In genomic region chr19:43655735-43656492, GRCm38 (mm10) we compare ENCODE assay signal across 8 mouse cellular contexts. TPM values are rescaled to one million over a fixed set of nuclear protein-coding genes. Genes with fewer than 3 reads are reported as not detected.
DNase-seq lines count a peak whose midpoint lies in the region; ATAC-seq lines count a peak whose summit lies in the region.

No protein-coding gene starts in this region.

- H3K4me2 ChIP-seq in intestine, embryonic 14.5 days (ENCODE audit: low read length): no peak overlapping the region
- no peak overlapping the region for H3K4me2 ChIP-seq in intestine, embryonic 15.5 days (replicated peaks)
- H3K4me2 ChIP-seq in neural tube, embryonic 11.5 days (ENCODE audit: low read depth): no peak overlapping the region

- intact Hi-C loops in left cerebral cortex, postnatal 25 days (cut with DNase I): loop anchor here (2.0 kb wide), 1 partner anchor 25 kb away; no protein-coding TSS in a partner anchor

- H3K9ac ChIP-seq in intestine, embryonic 14.5 days (ENCODE audit: low read length): no peak overlapping the region
- H3K9ac ChIP-seq in intestine, embryonic 15.5 days: no peak overlapping the region
- no peak overlapping the region for H3K9ac ChIP-seq in neural tube, embryonic 11.5 days (ENCODE audit: low read length)

- WGBS in intestine, embryonic 14.5 days: 37% methylated on average over 11 of the region's 11 CpGs
- 44% methylated on average over 11 of the region's 11 CpGs for WGBS in intestine, embryonic 15.5 days
- 41% methylated on average over 11 of the region's 11 CpGs for WGBS in neural tube, embryonic 11.5 days

- peaks cover 27% of the 10 kb centered on the region for H3K4me1 ChIP-seq in intestine, embryonic 14.5 days (replicated peaks; ENCODE audit: control insufficient read depth, insufficient read depth, low read length)
- peaks cover 18% of the 10 kb centered on the region for H3K4me1 ChIP-seq in intestine, embryonic 15.5 days (replicated peaks)
- H3K4me1 ChIP-seq in neural tube, embryonic 11.5 days (ENCODE audit: control insufficient read depth, insufficient read depth, low read length): no peaks in the 10 kb centered on the region

- H3K27ac ChIP-seq in intestine, embryonic 14.5 days (ENCODE audit: low read depth): no peak overlapping the region
- no peak overlapping the region for H3K27ac ChIP-seq in intestine, embryonic 15.5 days
- H3K27ac ChIP-seq in neural tube, embryonic 11.5 days (ENCODE audit: low read depth, low read length): no peak overlapping the region

- no peak; the same call in 1 of the 2 replicates for ATAC-seq in intestine, embryonic 14.5 days (replicated peaks; ENCODE audit: low FRiP score, low TSS enrichment, low read depth)
- no peak for ATAC-seq in intestine, embryonic 15.5 days
- ATAC-seq in neural tube, embryonic 11.5 days (ENCODE audit: insufficient read depth, low FRiP score, low TSS enrichment): no peak

- no peaks in the 10 kb centered on the region for H3K9me3 ChIP-seq in intestine, embryonic 14.5 days (ENCODE audit: control insufficient read depth, low read length)
- H3K9me3 ChIP-seq in intestine, embryonic 15.5 days: no peaks in the 10 kb centered on the region
- no peaks in the 10 kb centered on the region for H3K9me3 ChIP-seq in neural tube, embryonic 11.5 days (ENCODE audit: control insufficient read depth, low read length)

- H3K36me3 ChIP-seq in intestine, embryonic 14.5 days (ENCODE audit: control insufficient read depth, insufficient read depth, low read length): no peaks in the 10 kb centered on the region
- no peaks in the 10 kb centered on the region for H3K36me3 ChIP-seq in intestine, embryonic 15.5 days
- no peaks in the 10 kb centered on the region for H3K36me3 ChIP-seq in neural tube, embryonic 11.5 days (ENCODE audit: control insufficient read depth, insufficient read depth, low read length)

- 0 out of 2 replicates have a peak, but pooled peaks cover 2% of the 10 kb centered on the region for H3K27me3 ChIP-seq in intestine, embryonic 14.5 days (replicated peaks; ENCODE audit: control insufficient read depth, insufficient read depth, low read length)
- no peaks in the 10 kb centered on the region for H3K27me3 ChIP-seq in intestine, embryonic 15.5 days (replicated peaks)
- H3K27me3 ChIP-seq in neural tube, embryonic 11.5 days (ENCODE audit: control insufficient read depth, insufficient read depth, low read length): no peaks in the 10 kb centered on the region

- peak; percentile 85 for DNase-seq in intestine, embryonic 14.5 days (ENCODE audit: low spot score)
- DNase-seq in ES-CJ7 (ENCODE audit: low read depth, low spot score): peak; percentile 86
- DNase-seq in cerebellum, adult 18-20 months: peak; percentile 56 to 69
- peak; percentile 77 for DNase-seq in gastrocnemius, postnatal 10 days
- peak; percentile 29 to 69 for DNase-seq in left cerebral cortex, postnatal 25 days (ENCODE audit: low spot score in 2 of 2)
- DNase-seq in neural tube, embryonic 11.5 days (ENCODE audit: low spot score): peak; percentile 72
- peak; percentile 50 for DNase-seq in thymus, postnatal 25 days

- H3K4me3 ChIP-seq in intestine, embryonic 14.5 days (ENCODE audit: low read depth, low read length): no peak overlapping the region
- H3K4me3 ChIP-seq in intestine, embryonic 15.5 days (replicated peaks): no peak overlapping the region
- no peak overlapping the region for H3K4me3 ChIP-seq in neural tube, embryonic 11.5 days (ENCODE audit: low read depth, low read length)

RNA-seq across cellular contexts. Expression of gene Slc25a28, which starts 18.8 kb away (rescaled TPM):
- 18.6 and 21.4 TPM in 2 replicates for polyA plus RNA-seq in intestine, embryonic 14.5 days (2014; fragmentation: Nextera tagmentation; extraction: Ambion mirVana)
- polyA plus RNA-seq in intestine, embryonic 15.5 days (2015; fragmentation: Nextera tagmentation; extraction: Ambion mirVana): 19.1 and 19.9 TPM in 2 replicates
- 10 to 100 TPM; 18.4 to 21.2 TPM for total RNA-seq in gastrocnemius, postnatal 10 days (2021)
- 10 to 100 TPM; 35.8 to 36.6 TPM for total RNA-seq in left cerebral cortex, postnatal 25 days (2021)
- 10.1 and 11.0 TPM in 2 replicates for polyA plus RNA-seq in neural tube, embryonic 11.5 days (2014; fragmentation: Nextera tagmentation; extraction: Ambion mirVana)

RNA-seq across cellular contexts. Expression of gene Entpd7, which starts 33.6 kb away (rescaled TPM):
- 15.5 and 16.5 TPM in 2 replicates for polyA plus RNA-seq in intestine, embryonic 14.5 days (2014; fragmentation: Nextera tagmentation; extraction: Ambion mirVana)
- polyA plus RNA-seq in intestine, embryonic 15.5 days (2015; fragmentation: Nextera tagmentation; extraction: Ambion mirVana): 21.1 and 24.4 TPM in 2 replicates
- 1 to 10 TPM; 3.9 to 7.5 TPM for total RNA-seq in gastrocnemius, postnatal 10 days (2021)
- 10 to 100 TPM; 20.3 to 24.0 TPM for total RNA-seq in left cerebral cortex, postnatal 25 days (2021)
- 13.5 and 14.3 TPM in 2 replicates for polyA plus RNA-seq in neural tube, embryonic 11.5 days (2014; fragmentation: Nextera tagmentation; extraction: Ambion mirVana)

RNA-seq across cellular contexts. Expression of gene Nkx2-3, which starts 43.8 kb away (rescaled TPM):
- 82.3 and 83.9 TPM in 2 replicates for polyA plus RNA-seq in intestine, embryonic 14.5 days (2014; fragmentation: Nextera tagmentation; extraction: Ambion mirVana)
- 80.9 and 88.1 TPM in 2 replicates for polyA plus RNA-seq in intestine, embryonic 15.5 days (2015; fragmentation: Nextera tagmentation; extraction: Ambion mirVana)
- not detected for total RNA-seq in gastrocnemius, postnatal 10 days (2021)
- not detected for total RNA-seq in left cerebral cortex, postnatal 25 days (2021)
- polyA plus RNA-seq in neural tube, embryonic 11.5 days (2014; fragmentation: Nextera tagmentation; extraction: Ambion mirVana): 0.11 and 0.41 TPM in 2 replicates

Comparison
In these comparisons a context has a peak if more than half of its experiments do, and no peak if none do; other contexts are left out.
1. RNA of gene Nkx2-3, which starts 43.8 kb away (polyA plus RNA-seq): 80.9 to 88.1 TPM in intestine, embryonic 15.5 days and 82.3 to 83.9 TPM in intestine, embryonic 14.5 days; 0.11 to 0.41 TPM in neural tube, embryonic 11.5 days; every median in the first group is over 10 times any median in the second.
2. Peak in every context shown above with its lines, with median percentiles within 50 percentile points of each other: DNase-seq.